Comparison of ENCODE assay signal across 15 mouse cellular contexts in genomic region chr1:170416206-170416605, GRCm38 (mm10).
"Had no signal": no experiment of that assay in that cellular context is flagged by ENCODE, and none has a peak within 500 bp of the region (broad histone marks: within the 10 kb centered on the region; RNA-seq: fewer than 3 reads in every experiment).

No protein-coding gene starts in this region.

- H3K9ac ChIP-seq: neural tube, embryonic 13.5 days; neural tube, embryonic 15.5 days; stomach, embryonic 15.5 days had no signal

- H3K4me2 ChIP-seq: neural tube, embryonic 13.5 days; neural tube, embryonic 15.5 days; stomach, embryonic 15.5 days had no signal

- H3K27ac ChIP-seq: neural tube, embryonic 13.5 days; neural tube, embryonic 15.5 days; stomach, embryonic 15.5 days; stomach, postnatal 0 days had no signal

- H3K36me3 ChIP-seq: neural tube, embryonic 13.5 days; neural tube, embryonic 15.5 days; stomach, embryonic 15.5 days had no signal

- H3K9me3 ChIP-seq: neural tube, embryonic 13.5 days; neural tube, embryonic 15.5 days; stomach, embryonic 15.5 days had no signal

- DNase-seq: right cerebral cortex, adult 18-20 months; right cerebral cortex, postnatal 14 days; right cerebral cortex, postnatal 25 days; right cerebral cortex, postnatal 4 days; spleen, adult 18-20 months; thymus, adult 18-20 months; thymus, adult 2 months; thymus, postnatal 14 days; thymus, postnatal 25 days; thymus, postnatal 36 days; thymus, postnatal 4 days had no signal

- H3K4me1 ChIP-seq: neural tube, embryonic 15.5 days; stomach, embryonic 15.5 days had no signal

- H3K27me3 ChIP-seq: neural tube, embryonic 13.5 days; neural tube, embryonic 15.5 days; stomach, embryonic 15.5 days had no signal

- H3K4me3 ChIP-seq: neural tube, embryonic 13.5 days; neural tube, embryonic 15.5 days; stomach, embryonic 15.5 days had no signal
